Comparison of ENCODE assay signal across 8 mouse cellular contexts in the genomic region with DNA sequence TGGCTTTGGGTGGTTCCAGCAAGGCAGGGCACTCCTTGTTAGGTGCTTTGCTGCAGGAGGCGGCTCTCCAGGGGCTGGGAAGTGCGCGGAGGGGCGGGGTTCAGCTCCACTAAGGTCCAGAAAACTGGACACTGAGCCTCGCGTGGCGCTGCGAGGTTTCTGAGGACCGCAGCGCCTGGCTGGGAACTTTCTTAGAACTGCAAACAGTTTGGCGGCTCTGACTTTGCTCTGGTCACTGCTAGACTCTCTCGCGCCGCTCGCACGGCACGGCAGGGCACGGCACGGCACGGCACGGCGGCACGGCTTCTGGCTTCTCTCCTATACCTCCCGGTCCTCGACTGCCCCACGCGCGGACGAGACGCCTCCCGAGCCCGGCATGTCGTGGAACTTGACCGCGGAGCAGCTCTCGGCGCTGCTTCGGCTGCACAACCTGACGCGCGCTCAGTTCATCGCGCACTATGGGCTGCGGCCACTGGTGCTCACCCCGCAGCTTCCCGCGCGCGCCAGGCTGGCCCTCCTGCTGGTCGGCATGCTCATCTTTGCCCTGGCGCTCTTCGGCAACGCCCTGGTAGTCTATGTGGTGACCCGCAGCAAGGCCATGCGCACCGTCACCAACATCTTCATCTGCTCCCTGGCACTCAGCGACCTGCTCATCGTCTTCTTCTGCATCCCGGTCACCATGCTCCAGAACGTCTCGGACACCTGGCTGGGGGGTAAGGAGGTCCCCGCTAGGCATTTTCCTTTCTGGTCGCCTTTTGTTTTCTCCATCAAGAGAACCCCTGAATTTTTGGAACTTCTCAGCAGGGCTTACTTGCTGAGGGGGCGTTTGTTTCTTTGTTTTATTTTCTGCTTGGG. TPM values are rescaled to one million over a fixed set of nuclear protein-coding genes. Genes with fewer than 3 reads are reported as not detected.
DNase-seq lines count a peak whose midpoint lies in the region; ATAC-seq and TF ChIP-seq lines count a peak whose summit lies in the region.

A gene (plus strand): TSS at position 188 of the 855 bp plus-strand sequence.

- H3K27me3 ChIP-seq in kidney, postnatal 0 days (ENCODE audit: insufficient read depth, low read length), result no peaks in the 10 kb centered on the region
- no peaks in the 10 kb centered on the region for H3K27me3 ChIP-seq in forebrain, embryonic 13.5 days
- peaks cover 22% of the 10 kb centered on the region for H3K27me3 ChIP-seq in limb, embryonic 15.5 days

- peak within 1 kb of the TSS; percentile 91 for H3K4me2 ChIP-seq in kidney, postnatal 0 days (ENCODE audit: low read length)
- H3K4me2 ChIP-seq in forebrain, embryonic 13.5 days, result peak within 1 kb of the TSS; percentile 98
- H3K4me2 ChIP-seq in limb, embryonic 15.5 days, result peak within 1 kb of the TSS; percentile 93

- no peaks in the 10 kb centered on the region for H3K36me3 ChIP-seq in kidney, postnatal 0 days (ENCODE audit: insufficient read depth, low read length)
- no peaks in the 10 kb centered on the region for H3K36me3 ChIP-seq in forebrain, embryonic 13.5 days (ENCODE audit: poor library complexity, severe bottlenecking)
- H3K36me3 ChIP-seq in limb, embryonic 15.5 days, result no peaks in the 10 kb centered on the region

- H3K27ac ChIP-seq in kidney, postnatal 0 days, result no peak within 1 kb of the TSS
- no peak within 1 kb of the TSS for H3K27ac ChIP-seq in forebrain, embryonic 13.5 days
- H3K27ac ChIP-seq in limb, embryonic 15.5 days, result no peak within 1 kb of the TSS

- TF ChIP-seq CTCF in kidney, postnatal 0 days (IDR thresholded peaks at IDR 0.05; ENCODE audit: low read depth), result no peak
- no peak for TF ChIP-seq CTCF in brain, embryonic 14.5 days (IDR thresholded peaks at IDR 0.05; ENCODE audit: borderline replicate concordance, extremely low read depth, insufficient read depth, insufficient read length)

- H3K9me3 ChIP-seq in kidney, postnatal 0 days (replicated peaks; ENCODE audit: low read length), result no peaks in the 10 kb centered on the region
- H3K9me3 ChIP-seq in forebrain, embryonic 13.5 days (replicated peaks), result no peaks in the 10 kb centered on the region
- no peaks in the 10 kb centered on the region for H3K9me3 ChIP-seq in limb, embryonic 15.5 days

- TF ChIP-seq POLR2A in brain, embryonic 14.5 days (IDR thresholded peaks at IDR 0.05; ENCODE audit: borderline replicate concordance, extremely low read depth, insufficient read depth, insufficient read length, poor library complexity, severe bottlenecking), result no peak

- under 1% methylated on average over 64 of the region's 64 CpGs for WGBS in kidney, postnatal 0 days
- WGBS in forebrain, embryonic 13.5 days, result 1% methylated on average over 64 of the region's 64 CpGs
- under 1% methylated on average over 64 of the region's 64 CpGs for WGBS in limb, embryonic 15.5 days

- H3K4me3 ChIP-seq in kidney, postnatal 0 days (replicated peaks; ENCODE audit: low read depth, low read length), result peak within 1 kb of the TSS; percentile 42
- H3K4me3 ChIP-seq in forebrain, embryonic 13.5 days, result peak within 1 kb of the TSS; percentile 59
- peak within 1 kb of the TSS; percentile 50 for H3K4me3 ChIP-seq in limb, embryonic 15.5 days

- DNase-seq in kidney, postnatal 0 days (ENCODE audit: low spot score), result peak; percentile 39
- no peak for DNase-seq in kidney, adult 11 months
- DNase-seq in brain, embryonic 14.5 days (ENCODE audit: low read depth), result peak; percentile 54
- DNase-seq in ovary, postnatal 36 days (ENCODE audit: low spot score), result peak; percentile 34
- no peak for DNase-seq in layer of hippocampus, postnatal 36 days
- DNase-seq in frontal cortex, postnatal 25 days (ENCODE audit: low spot score in 2 of 2), result no peak

- peak within 1 kb of the TSS; percentile 37; the same call in 1 of the 2 replicates for H3K9ac ChIP-seq in kidney, postnatal 0 days (ENCODE audit: low read depth, low read length)
- H3K9ac ChIP-seq in forebrain, embryonic 13.5 days, result peak within 1 kb of the TSS; percentile 68
- H3K9ac ChIP-seq in limb, embryonic 15.5 days, result peak within 1 kb of the TSS; percentile 28; the same call in 1 of the 2 replicates

- H3K4me1 ChIP-seq in kidney, postnatal 0 days (replicated peaks; ENCODE audit: insufficient read depth, low read length), result no peaks in the 10 kb centered on the region
- H3K4me1 ChIP-seq in forebrain, embryonic 13.5 days, result peaks cover 3% of the 10 kb centered on the region; the same call in 1 of the 2 replicates
- H3K4me1 ChIP-seq in limb, embryonic 15.5 days, result peaks cover 9% of the 10 kb centered on the region; the same call in 1 of the 2 replicates

- ATAC-seq in kidney, postnatal 0 days (replicated peaks; ENCODE audit: low FRiP score, low read depth), result peak; percentile 46
- peak; percentile 88 for ATAC-seq in forebrain, embryonic 13.5 days
- ATAC-seq in limb, embryonic 15.5 days (ENCODE audit: insufficient number of reproducible peaks, low FRiP score, low TSS enrichment, low read depth), result no peak

RNA-seq across cellular contexts. Expression of the gene that starts here (rescaled TPM):
- 0.36 and 0.46 TPM in 2 replicates for polyA plus RNA-seq in kidney, postnatal 0 days (2015; fragmentation: Nextera tagmentation; extraction: Ambion mirVana)
- 1.6 and 2.3 TPM in 2 replicates for polyA plus RNA-seq in brain, embryonic 14.5 days (2012; rRNA removed)
- polyA plus RNA-seq in forebrain, embryonic 13.5 days (2015; fragmentation: Nextera tagmentation; extraction: Ambion mirVana), result 1.7 and 3.1 TPM in 2 replicates
- 0.12 and 0.27 TPM in 2 replicates for polyA plus RNA-seq in limb, embryonic 15.5 days (2015; fragmentation: Nextera tagmentation; extraction: Ambion mirVana)
- under 1 TPM; 0.28 to 0.32 TPM for total RNA-seq in layer of hippocampus, postnatal 36 days (2021)

Comparison
In these comparisons a context has a peak if more than half of its experiments do, and no peak if none do; other contexts are left out.
1. Peak in DNase-seq, ATAC-seq, H3K4me3 ChIP-seq, H3K9ac ChIP-seq and H3K4me2 ChIP-seq in kidney, postnatal 0 days; RNA of the gene not detected or under 1 TPM.
2. DNase-seq: peak in brain, embryonic 14.5 days (single experiment) and ovary, postnatal 36 days (single experiment); none in kidney, adult 11 months (single experiment), layer of hippocampus, postnatal 36 days (0 of 2) and frontal cortex, postnatal 25 days (0 of 2).
3. Peak in every context shown above with its lines, with median percentiles within 50 percentile points of each other: H3K4me2 ChIP-seq, H3K4me3 ChIP-seq and H3K9ac ChIP-seq.